Mouse (Mus musculus) bone marrow macrophage, adult 2 months (primary cell): Measurements from ENCODE around the gene Col18a1.

Source experiments
- CTCF ChIP-seq: IDR thresholded peaks from 2 replicates; pipeline ENCODE4 v1.5.1; 2012; ENCODE audit warnings: low read depth, mild to moderate bottlenecking, low read length, moderate library complexity
- POLR2A ChIP-seq: IDR thresholded peaks from 2 replicates; pipeline ENCODE4 v1.6.1; 2012; ENCODE audit warnings: mild to moderate bottlenecking, low read depth, low read length, borderline replicate concordance

DNA sequence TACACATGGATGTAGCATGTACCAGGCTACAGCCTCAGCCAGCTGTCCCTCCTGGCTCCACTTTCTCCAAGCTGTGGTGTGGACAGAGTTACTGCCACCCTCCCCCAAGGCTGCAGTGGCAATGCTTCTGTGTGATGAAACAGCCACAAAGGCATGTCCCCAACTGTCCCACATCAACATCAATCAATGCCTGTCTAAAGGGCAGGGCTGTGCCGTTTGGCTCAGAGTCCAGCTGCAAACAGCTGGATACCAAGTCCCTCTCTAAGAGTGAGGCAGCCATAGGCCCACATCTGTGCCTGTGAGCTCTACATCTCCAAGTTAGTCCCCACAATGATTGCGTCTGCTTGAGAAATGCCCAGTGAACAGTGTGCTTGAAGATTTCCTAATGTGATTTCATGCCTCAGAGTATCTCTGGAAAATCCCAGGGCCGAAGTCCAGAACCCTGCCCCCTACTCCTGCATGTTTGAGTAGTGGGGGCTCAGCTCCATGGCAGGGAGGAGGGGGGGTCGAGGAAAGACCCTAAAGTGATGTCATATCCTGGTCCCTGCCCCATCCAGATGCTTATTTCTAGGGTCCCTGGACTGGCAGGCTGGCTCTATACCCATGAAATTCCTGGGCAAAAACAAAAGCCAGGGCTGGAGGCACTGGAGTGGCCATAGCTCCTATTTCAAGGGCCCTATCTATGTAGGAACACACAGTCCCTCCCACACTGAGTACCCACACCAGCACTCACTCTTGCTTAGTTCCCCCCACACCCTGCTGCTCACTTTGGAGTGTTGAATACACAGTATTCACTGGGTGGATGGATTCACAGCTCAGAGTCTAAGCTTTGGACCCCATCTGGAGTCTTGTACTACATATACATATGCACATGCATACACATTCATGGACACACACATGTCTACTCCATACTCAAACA lies 49.6 kb downstream of the Col18a1 start:
- TF ChIP-seq CTCF (no peak), POLR2A (no peak)
